13 mouse cellular contexts compared by ENCODE assay signal in the genomic region with DNA sequence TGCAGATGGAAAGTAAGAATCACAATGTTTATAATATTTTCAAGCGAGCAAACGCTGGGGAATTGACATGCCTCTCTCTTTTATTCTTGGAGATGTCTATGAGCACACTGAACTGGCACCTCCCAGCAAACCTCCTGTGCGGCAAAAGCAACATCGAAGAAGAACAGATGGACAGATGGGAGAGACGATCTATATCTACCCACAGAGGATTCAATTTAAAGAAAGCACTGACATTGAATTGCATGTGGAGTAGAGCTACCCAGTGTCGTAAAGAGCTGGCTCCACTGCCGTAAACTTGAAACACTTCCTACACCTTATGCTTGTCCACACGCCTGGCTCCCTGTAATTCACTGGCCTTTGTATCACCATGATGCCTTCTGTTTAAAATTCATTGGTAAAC.
"Had no signal": no experiment of that assay in that cellular context is flagged by ENCODE, and none has a peak within 500 bp of the region (broad histone marks: within the 10 kb centered on the region; RNA-seq: fewer than 3 reads in every experiment).

No protein-coding gene starts in this region.

- H3K27me3 ChIP-seq: kidney, embryonic 15.5 days; limb, embryonic 15.5 days; liver, embryonic 12.5 days; lung, embryonic 15.5 days; megakaryocyte, embryonic 14.5 days; midbrain, embryonic 12.5 days had no signal

- H3K4me3 ChIP-seq: kidney, embryonic 15.5 days; limb, embryonic 15.5 days; liver, embryonic 12.5 days; lung, embryonic 15.5 days; megakaryocyte, embryonic 14.5 days; midbrain, embryonic 12.5 days had no signal

- H3K4me2 ChIP-seq: kidney, embryonic 15.5 days; limb, embryonic 15.5 days; liver, embryonic 12.5 days; lung, embryonic 15.5 days; midbrain, embryonic 12.5 days had no signal

- H3K27ac ChIP-seq: kidney, embryonic 15.5 days; limb, embryonic 15.5 days; liver, embryonic 12.5 days; lung, embryonic 15.5 days; macrophage; midbrain, embryonic 12.5 days had no signal

- H3K36me3 ChIP-seq: kidney, embryonic 15.5 days; limb, embryonic 15.5 days; liver, embryonic 12.5 days; lung, embryonic 15.5 days; midbrain, embryonic 12.5 days had no signal

- ATAC-seq: liver, embryonic 12.5 days had no signal

- H3K9ac ChIP-seq: kidney, embryonic 15.5 days; limb, embryonic 15.5 days; liver, embryonic 12.5 days; lung, embryonic 15.5 days; midbrain, embryonic 12.5 days had no signal

- DNase-seq: kidney, adult 2 months; kidney, postnatal 14 days; lung, postnatal 14 days; spleen, adult 18-20 months; thymus, adult 2 months; thymus, postnatal 25 days had no signal

- H3K4me1 ChIP-seq: limb, embryonic 15.5 days; liver, embryonic 12.5 days; megakaryocyte, embryonic 14.5 days had no signal

- H3K9me3 ChIP-seq: kidney, embryonic 15.5 days; limb, embryonic 15.5 days; liver, embryonic 12.5 days; lung, embryonic 15.5 days; megakaryocyte, embryonic 14.5 days; midbrain, embryonic 12.5 days had no signal
